Mouse (Mus musculus) testis, adult 2 months (tissue): Measurements from ENCODE around the gene Tmem82.

Source experiments
- CTCF ChIP-seq: fragments of 200-500 bp; IDR thresholded peaks from 2 replicates; pipeline ENCODE4 v1.5.1; 2012; ENCODE audit warnings: low read depth, mild to moderate bottlenecking, inconsistent platforms, low read length, moderate library complexity; ENCODE audit not compliant: control insufficient read depth, insufficient read depth, insufficient replicate concordance
- POLR2A ChIP-seq: fragments of 200-500 bp; IDR thresholded peaks from 2 replicates; pipeline ENCODE4 v1.6.1; 2012; ENCODE audit warnings: low read depth, mild to moderate bottlenecking, inconsistent platforms, low read length, moderate library complexity; ENCODE audit not compliant: control insufficient read depth

GRCm38 (mm10) chr4:141576404-141576803, 42.0 kb downstream of the Tmem82 start:
- TF ChIP-seq CTCF (no peak), POLR2A (no peak)
